Mouse (Mus musculus) thymus, postnatal 14 days (tissue): ENCODE measurements around the gene Sez6l2.
"Not testable (repeated sequence)": the region's sequence is repeated elsewhere in the genome, so short reads cannot be mapped to it uniquely, and the experiment has no call there.

Experiments used
- DNase-seq: peaks from one replicate; pipeline ENCODE4 v3.0.0; 2021

Gene Sez6l2

DNA sequence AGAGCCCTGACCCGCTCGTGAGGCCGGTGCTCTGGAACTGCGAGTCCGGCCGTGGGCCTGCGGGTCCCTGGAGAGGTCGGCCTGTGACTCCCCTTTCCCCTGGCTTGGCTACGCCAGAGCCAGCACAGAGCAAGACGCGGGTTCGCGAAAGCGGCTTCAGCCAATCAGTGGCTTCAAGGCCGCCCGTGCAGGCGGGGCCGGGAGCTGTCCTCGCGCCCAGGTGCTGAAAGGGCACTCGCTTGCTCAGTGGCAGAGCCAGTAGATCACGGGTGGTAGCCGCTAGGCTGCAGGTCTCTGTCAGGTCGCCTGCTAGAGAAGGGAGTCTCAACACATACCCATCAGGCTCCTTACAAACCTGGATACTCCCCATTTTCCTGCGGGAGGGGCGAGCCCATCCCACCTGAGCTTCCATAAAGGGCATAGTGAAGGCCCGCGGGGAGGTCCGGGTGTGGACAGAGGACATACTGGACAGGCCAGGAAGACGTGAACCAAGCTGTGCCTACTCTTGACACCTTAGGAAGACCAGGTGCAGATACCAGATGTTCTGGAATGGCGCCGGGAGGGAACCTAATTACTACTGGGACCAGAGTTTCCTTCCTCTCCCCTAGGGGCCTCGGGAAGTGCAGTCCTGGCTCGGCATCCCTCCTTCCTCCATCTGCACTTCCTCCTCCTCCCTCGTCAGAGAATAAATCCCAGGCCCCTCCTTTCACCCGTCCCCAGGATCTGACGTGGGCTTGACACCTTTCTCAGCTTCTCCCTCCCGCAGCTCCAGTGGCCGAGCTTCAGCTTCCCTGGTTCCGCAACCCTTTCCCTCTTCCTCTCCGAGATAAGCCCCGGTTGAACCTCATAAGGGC lies at the start of gene Sez6l2:
Gene Sez6l2 (plus strand): TSS at position 771 of the 854 bp plus-strand sequence.
- DNase-seq: peak; percentile 96

DNA sequence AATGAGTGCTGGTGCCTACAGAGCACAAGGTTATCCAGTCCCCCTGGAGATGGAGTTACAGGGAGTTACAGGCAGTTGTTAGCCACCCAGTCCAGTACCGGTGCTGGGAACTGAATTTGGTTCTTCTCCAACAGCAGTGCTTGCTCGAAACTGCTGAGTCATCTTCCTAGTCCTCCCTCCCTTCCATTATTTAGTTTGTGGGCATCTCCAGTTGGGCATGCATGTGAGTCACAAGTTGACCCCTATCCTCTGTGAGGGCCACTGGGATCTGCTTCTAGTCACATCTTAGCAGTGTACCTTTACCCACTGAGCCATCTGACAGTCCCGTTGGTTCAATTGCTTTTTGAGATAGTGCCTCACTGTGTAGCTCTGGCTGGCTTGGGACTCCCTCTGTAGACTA lies 44.8 kb upstream of the Sez6l2 start:
- no peak for DNase-seq

DNA sequence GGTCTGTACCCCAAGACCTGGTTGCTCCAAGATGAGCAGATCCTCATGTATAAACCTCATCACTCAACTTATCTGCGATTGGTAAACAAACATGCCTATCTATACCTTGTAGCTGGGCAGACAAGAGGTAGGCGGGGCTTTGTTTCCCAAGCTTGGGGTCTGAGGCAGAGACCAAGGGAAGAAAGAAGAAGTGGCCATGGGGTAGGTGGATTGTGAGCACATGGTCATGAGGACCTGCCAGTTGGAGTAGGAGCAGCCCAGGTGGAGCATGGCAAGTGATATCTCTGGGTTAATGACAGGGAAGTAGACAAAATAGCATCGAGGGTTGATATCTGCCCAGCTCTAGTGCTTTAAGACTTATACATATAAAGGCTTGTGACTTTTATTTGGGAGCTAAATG lies 35.5 kb upstream of the Sez6l2 start:
- DNase-seq: no peak

- DNase-seq: not testable (repeated sequence)
These were observed 32.0 kb upstream of the Sez6l2 start for GRCm38 (mm10) chr7:126918356-126918755.

DNA sequence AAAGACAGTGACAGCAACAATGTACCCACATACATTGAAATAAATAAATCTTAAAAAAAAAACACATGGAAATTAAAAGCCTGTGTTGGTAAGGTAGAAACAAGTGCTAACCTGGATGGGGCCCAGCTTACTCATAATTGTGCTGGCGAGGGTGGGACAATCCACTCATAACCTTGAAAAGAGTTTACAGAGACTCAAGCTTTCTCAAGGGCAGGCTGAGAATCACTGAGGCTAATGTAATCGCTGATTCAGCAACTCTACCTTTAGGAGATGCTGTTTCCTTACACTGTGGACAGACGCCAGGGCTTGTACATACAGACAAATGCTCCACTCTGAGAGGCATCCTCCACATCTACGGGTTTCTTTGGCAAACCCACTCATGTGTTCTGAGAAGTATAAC lies 30.4 kb upstream of the Sez6l2 start:
- DNase-seq: no peak

GRCm38 (mm10) chr7:126921563-126921962 lies 28.8 kb upstream of the Sez6l2 start:
- no peak for DNase-seq

DNA sequence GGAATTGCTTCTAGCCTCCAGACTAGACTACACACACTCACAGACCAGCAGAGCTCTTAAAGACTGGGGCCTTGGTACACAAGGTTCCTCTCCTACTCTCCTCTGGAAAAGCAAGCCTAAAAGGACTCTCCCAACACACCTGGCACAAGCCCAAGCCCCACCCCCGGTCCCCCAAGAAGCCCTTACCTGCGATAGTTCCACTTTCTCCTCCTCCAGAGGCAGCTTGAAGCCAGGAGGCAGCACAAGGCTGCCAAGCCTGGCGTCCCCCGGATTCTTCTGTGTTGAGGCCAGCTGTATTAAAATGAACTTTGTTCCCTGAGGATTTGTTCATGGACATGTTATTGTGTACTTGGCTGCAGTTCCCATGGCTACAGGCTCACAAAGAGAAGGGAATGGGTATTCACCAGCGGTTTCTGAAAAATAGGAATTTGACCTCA lies 27.7 kb upstream of the Sez6l2 start, which contains the start of gene Tmem219:
Gene Tmem219 (minus strand): TSS at position 294 of the 437 bp plus-strand sequence.
- DNase-seq: no peak

- no peak for DNase-seq
These were observed 26.4 kb upstream of the Sez6l2 start for GRCm38 (mm10) chr7:126923999-126924398.

GRCm38 (mm10) chr7:126926299-126926698 lies 24.1 kb upstream of the Sez6l2 start:
- no peak for DNase-seq

- peak; percentile 96 for DNase-seq
These were observed 21.9 kb upstream of the Sez6l2 start, which contains the start of gene Kctd13 for GRCm38 (mm10) chr7:126928384-126929037. Gene Kctd13 (plus strand): TSS chr7:126928879.

GRCm38 (mm10) chr7:126929046-126929445 lies 21.3 kb upstream of the Sez6l2 start:
- DNase-seq: no peak

DNA sequence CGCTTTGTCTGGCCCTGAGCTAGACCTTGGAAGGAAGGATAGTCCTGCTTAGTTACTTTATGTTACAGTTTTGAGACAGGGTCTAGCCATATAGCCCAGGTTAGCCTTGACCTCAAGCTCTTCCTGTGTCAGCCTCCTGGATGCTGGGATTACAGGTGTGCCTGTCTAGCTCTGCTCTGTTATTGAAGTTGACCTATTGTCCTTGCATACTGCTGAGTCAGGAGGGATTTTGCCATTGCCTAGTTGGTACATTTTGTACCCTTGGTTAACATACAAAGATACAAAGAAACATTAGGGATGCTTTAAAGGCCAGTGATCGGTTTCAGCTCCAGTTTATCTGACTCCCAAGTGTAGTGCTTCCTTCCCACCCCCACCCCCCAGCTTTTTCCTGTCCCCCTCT lies 17.7 kb upstream of the Sez6l2 start:
- no peak for DNase-seq

GRCm38 (mm10) chr7:126941171-126941570 lies 9.2 kb upstream of the Sez6l2 start:
- no peak for DNase-seq

DNA sequence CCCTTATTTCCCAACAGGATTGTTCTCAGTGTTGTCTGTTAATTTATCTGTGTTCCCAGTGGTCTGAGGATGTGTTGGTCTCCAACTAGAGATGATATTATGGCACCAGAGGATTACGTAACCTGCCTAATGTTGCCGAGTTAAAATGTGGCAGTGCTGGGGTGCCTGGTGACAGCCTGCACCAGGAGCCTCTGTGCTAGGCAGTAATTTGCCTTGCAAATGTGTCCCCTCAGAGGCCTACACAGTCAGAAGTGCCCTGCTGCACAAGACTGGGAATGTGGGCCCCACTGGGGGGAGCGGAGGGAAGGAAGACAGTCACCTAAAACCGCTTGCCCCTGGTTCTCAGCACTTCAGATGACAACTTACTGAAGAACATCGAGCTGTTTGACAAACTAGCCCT lies 8.6 kb upstream of the Sez6l2 start:
- no peak for DNase-seq

DNA sequence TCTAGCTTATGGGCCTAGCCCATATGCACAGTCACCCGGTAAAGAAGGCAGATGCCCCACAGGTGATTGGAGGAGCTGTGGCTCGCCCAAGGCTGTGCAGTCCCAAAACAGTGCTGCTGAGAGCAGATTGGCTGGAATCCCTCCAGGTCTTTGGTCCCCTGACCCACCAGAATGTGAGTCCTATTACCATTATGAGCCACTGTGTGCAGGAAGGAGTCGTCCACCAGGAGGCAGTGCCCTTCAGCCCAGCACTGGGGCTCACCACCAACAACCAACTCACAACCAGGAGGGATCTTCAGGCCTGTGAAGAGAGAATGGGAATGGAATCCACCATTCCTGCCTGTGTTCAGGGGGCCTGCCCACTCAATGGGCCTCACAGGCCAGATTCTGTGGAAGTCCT lies 3.8 kb upstream of the Sez6l2 start:
- peak; percentile 58 for DNase-seq

DNA sequence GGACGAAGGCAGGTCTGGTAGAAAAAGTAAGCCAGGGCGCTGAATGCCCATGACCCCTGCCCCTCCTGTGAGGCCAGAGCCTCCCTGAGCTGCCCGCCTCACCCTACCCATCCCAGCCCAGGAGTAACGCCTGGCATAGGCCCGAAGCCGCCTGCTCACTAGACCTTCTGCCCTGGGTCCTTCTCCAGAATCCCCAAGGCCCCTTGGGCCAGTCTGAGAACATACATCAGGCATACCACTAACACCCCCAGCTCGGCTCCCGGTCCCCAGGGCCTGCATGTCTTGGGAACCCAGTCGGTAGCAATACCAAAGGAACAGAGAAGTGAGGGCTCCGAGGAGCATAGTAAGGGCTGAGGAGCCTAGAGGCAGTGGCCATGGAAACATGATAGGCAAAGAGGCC lies 1.7 kb upstream of the Sez6l2 start:
- DNase-seq: no peak

- no peak for DNase-seq
These were observed 965 bp upstream of the Sez6l2 start, which contains the start of gene Asphd1 for GRCm38 (mm10) chr7:126949403-126949792. Gene Asphd1 (minus strand): TSS chr7:126949582.

DNA sequence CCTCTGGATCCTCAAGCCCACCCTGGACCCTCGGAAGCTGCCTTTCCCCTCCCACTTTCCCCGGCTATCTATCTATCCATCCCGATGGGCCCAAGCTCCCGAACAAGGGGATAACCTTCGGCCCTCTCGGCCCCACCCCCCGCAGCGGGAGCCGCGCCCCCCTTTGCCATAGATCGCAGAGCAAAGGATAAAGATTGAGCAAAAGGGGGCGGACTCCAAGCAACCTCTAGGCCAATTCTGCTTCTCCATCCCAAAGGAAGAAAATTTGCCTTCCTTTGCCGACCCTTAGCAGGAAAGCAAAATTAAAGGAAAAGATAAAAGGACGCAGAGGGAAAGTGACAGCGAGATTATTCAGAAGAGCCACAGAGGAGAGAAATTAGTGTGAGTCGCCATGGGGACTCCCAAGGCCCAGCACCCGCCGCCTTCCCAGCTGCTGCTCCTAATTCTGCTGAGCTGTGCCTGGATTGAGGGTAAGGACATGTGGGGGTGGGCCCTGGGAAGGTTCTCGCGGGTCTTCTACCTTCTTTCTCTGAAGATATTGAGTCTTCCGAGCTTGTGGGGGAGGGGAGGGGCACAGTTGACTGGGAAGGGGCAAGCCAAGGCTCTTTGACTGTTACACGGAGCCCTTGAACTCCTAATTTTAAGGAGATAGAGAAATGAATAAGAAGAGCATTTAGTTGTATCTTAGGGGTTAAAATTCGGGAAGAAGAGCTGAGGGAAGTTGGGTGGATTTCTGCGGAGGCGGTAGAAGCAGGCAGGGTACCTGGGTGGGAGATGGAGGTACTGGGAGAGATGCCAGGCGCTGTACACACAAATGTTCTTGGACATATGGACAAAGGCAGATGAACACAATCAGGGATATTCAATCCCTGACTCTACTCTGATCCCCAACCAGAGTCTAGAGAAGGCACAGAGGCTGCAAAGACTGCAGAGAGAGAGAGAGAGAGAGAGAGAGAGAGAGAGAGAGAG lies 568 bp downstream of the Sez6l2 start:
- no peak for DNase-seq

- no peak for DNase-seq
These were observed 1.4 kb downstream of the Sez6l2 start for GRCm38 (mm10) chr7:126951741-126952140.

GRCm38 (mm10) chr7:126952646-126953045 lies 2.3 kb downstream of the Sez6l2 start:
- DNase-seq: peak; percentile 19

GRCm38 (mm10) chr7:126955125-126955524 lies 4.8 kb downstream of the Sez6l2 start:
- no peak for DNase-seq

- no peak for DNase-seq
These were observed 9.4 kb downstream of the Sez6l2 start for GRCm38 (mm10) chr7:126959780-126960179.

DNA sequence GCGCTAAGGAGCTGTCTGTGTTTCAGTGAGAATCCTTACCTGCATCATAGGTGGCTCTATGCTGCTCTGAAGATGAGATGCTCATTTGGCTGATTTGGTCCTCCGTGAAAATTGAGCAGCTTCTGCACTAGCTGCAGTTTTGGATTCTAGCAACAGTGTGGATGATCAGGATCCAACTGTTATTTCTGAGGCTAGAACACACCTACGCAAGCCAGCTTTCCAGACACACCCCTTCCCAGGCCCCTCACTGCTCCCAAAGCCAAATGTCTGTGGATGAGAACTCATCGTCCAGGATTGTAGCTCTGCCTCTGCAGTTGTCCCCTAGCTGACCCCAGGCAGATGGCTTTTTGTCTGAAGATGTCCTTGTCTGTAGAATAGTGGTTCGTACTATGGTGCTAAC lies 10.7 kb downstream of the Sez6l2 start:
- DNase-seq: no peak
